Mouse (Mus musculus) spleen, adult 2 months (tissue): ENCODE measurements around the gene Slc27a5.

Source experiments
- CTCF ChIP-seq: fragments of 200-500 bp; IDR thresholded peaks from 2 replicates; pipeline ENCODE4 v1.5.1; 2011; ENCODE audit warnings: mild to moderate bottlenecking, inconsistent platforms; ENCODE audit not compliant: insufficient read depth, insufficient read length, insufficient replicate concordance; ENCODE audit errors: extremely low read depth
- POLR2A ChIP-seq: fragments of 200-500 bp; IDR thresholded peaks from 2 replicates; pipeline ENCODE4 v1.6.1; 2011; ENCODE audit warnings: low read depth, low read length, inconsistent platforms

- TF ChIP-seq CTCF (no peak), POLR2A (no peak)
Measured at GRCm38 (mm10) chr7:12959718-12960117, 38.3 kb downstream of the Slc27a5 start.
